Mouse (Mus musculus) liver, embryonic 13.5 days (tissue): Measurements from ENCODE around the gene Ppp1cc. TPM values are rescaled to one million over a fixed set of nuclear protein-coding genes. Genes with fewer than 3 reads are reported as not detected.
A peak's percentile ranks its signal among the peaks of the same experiment; 100 is the strongest.
"Not testable (repeated sequence)": the region's sequence is repeated elsewhere in the genome, so short reads cannot be mapped to it uniquely, and the experiment has no call there.

Source experiments
- ATAC-seq: fragments of 200-750 bp; cut with Nextera tagmentation; 2 replicates; pipeline ENCODE4 v1.8.0; 2017; ENCODE audit warnings: low read depth, mild to moderate bottlenecking, moderate number of reproducible peaks, moderate library complexity
- DNase-seq: peaks from one replicate; pipeline ENCODE4 v3.0.0; 2022
- H3K27ac ChIP-seq: fragments of 300-500 bp; sonication (generic); 2 replicates; pipeline ENCODE4 v1.5.1; 2015; ENCODE audit warnings: moderate library complexity, mild to moderate bottlenecking, inconsistent platforms
- H3K27me3 ChIP-seq: fragments of 300-500 bp; sonication (generic); 2 replicates; pipeline ENCODE4 v1.6.1; 2015; ENCODE audit warnings: mild to moderate bottlenecking, inconsistent platforms
- H3K36me3 ChIP-seq: fragments of 300-500 bp; sonication (generic); 2 replicates; pipeline ENCODE4 v1.6.1; 2015; ENCODE audit warnings: mild to moderate bottlenecking, inconsistent platforms
- H3K4me1 ChIP-seq: fragments of 300-500 bp; sonication (generic); replicated peaks from 2 replicates; pipeline ENCODE4 v1.6.1; 2015; ENCODE audit warnings: inconsistent platforms
- H3K4me2 ChIP-seq: fragments of 300-500 bp; sonication (generic); 2 replicates; pipeline ENCODE4 v1.6.1; 2015; ENCODE audit warnings: inconsistent platforms, mild to moderate bottlenecking, moderate library complexity
- H3K4me3 ChIP-seq: fragments of 300-500 bp; sonication (generic); replicated peaks from 2 replicates; pipeline ENCODE4 v1.5.1; 2015; ENCODE audit warnings: mild to moderate bottlenecking, inconsistent platforms
- H3K9ac ChIP-seq: fragments of 300-500 bp; sonication (generic); 2 replicates; pipeline ENCODE4 v1.6.1; 2015; ENCODE audit warnings: mild to moderate bottlenecking, inconsistent platforms
- H3K9me3 ChIP-seq: fragments of 300-500 bp; sonication (generic); replicated peaks from 2 replicates; pipeline ENCODE4 v1.6.1; 2016; ENCODE audit warnings: inconsistent platforms
- WGBS: fragments of 180-500 bp; shearing (Covaris S2); methylation state at CpG from one replicate; pipeline ENCODE4 v1.1.7; 2015; ENCODE audit not compliant: insufficient replicate concordance; 5-methylcytosine and 5-hydroxymethylcytosine counted together
- polyA plus RNA-seq: library from polyadenylated mRNA; unstranded; fragments of >200 nt; fragmentation: Nextera tagmentation; extraction: Ambion mirVana; gene quantifications from 2 replicates; pipeline ENCODE4 v1.2.1, GENCODE M21; 2015

The Ppp1cc gene
- polyA plus RNA-seq, 1 experiment from 2014 or later = 164 TPM

DNA sequence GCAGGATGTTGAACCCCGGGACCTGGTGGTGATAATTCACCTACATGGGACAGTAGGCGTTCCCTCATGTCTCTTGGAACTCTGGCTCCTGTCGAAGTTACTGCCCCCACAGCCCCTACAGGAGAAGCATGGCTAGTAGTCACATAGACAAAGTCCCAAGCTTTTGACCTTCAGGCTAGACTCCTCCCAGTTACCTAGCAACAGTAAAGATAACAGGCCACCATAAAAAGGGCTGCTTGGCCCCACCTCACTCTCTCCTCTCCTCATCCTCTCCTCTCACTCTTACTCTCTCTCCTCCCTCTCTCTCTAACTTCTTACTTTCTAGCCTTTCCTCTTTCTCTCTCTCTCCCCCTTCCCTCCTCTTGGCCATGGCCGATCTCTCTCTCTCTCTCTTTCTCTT is 42.8 kb downstream of the Ppp1cc start:
- Histone ChIP-seq H3K36me3 (no peaks in the 10 kb centered on the region), H3K9ac (no peak overlapping the region), H3K4me1 (no peaks in the 10 kb centered on the region), H3K27ac (no peak overlapping the region), H3K9me3 (peaks cover 6% of the 10 kb centered on the region; the same call in 1 of the 2 replicates), H3K4me3 (no peak overlapping the region), H3K4me2 (no peak overlapping the region), H3K27me3 (no peaks in the 10 kb centered on the region)
- 81% methylated on average over 4 of the region's 4 CpGs for WGBS
- no peak for ATAC-seq
- no peak for DNase-seq

GRCm38 (mm10) chr5:122201904-122202303 is 43.8 kb downstream of the Ppp1cc start:
- Histone ChIP-seq H3K36me3 (no peaks in the 10 kb centered on the region), H3K4me1 (no peaks in the 10 kb centered on the region), H3K4me3 (no peak overlapping the region), H3K27me3 (no peaks in the 10 kb centered on the region), H3K9me3 (peaks cover 6% of the 10 kb centered on the region; the same call in 1 of the 2 replicates), H3K9ac (no peak overlapping the region), H3K27ac (no peak overlapping the region), H3K4me2 (no peak overlapping the region)
- WGBS = 70% methylated on average over 6 of the region's 6 CpGs
- no peak for DNase-seq
- no peak for ATAC-seq

DNA sequence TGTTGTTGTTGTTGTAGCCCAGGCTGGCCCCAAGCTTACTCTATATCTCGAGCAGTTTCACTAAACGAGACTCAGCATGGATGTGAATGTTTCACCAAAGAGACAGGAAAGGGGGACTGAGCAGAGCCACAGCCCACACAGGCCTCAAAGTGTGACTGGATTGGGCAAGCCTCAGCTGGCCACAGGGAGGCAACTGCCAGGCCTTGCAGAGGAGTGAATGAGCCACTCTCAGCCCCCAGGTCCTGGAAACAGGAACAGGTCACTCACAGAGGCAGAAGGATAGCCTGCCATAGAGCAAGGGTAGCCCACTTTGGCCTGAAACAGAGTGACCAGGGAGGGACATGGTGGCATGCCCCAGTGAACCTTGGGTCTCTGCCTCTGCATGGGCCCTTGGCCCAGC is 46.1 kb downstream of the Ppp1cc start:
- peaks cover 3% of the 10 kb centered on the region; the same call in 1 of the 2 replicates for H3K4me1 ChIP-seq
- no peak overlapping the region for H3K4me2 ChIP-seq
- H3K9me3 ChIP-seq = peaks cover 6% of the 10 kb centered on the region; the same call in 1 of the 2 replicates
- no peak for ATAC-seq
- H3K27me3 ChIP-seq = no peaks in the 10 kb centered on the region
- no peak overlapping the region for H3K4me3 ChIP-seq
- no peaks in the 10 kb centered on the region for H3K36me3 ChIP-seq
- no peak for DNase-seq
- H3K27ac ChIP-seq = no peak overlapping the region; the same call in 1 of the 2 replicates
- 33% methylated on average over 2 of the region's 2 CpGs for WGBS
- no peak overlapping the region for H3K9ac ChIP-seq

- no peak for DNase-seq
- WGBS = 36% methylated on average over 4 of the region's 4 CpGs
- ATAC-seq = no peak
Observed at GRCm38 (mm10) chr5:122206475-122206874, 48.4 kb downstream of the Ppp1cc start, which contains the start of gene Hvcn1. Gene Hvcn1 (plus strand): TSS chr5:122206804.

DNA sequence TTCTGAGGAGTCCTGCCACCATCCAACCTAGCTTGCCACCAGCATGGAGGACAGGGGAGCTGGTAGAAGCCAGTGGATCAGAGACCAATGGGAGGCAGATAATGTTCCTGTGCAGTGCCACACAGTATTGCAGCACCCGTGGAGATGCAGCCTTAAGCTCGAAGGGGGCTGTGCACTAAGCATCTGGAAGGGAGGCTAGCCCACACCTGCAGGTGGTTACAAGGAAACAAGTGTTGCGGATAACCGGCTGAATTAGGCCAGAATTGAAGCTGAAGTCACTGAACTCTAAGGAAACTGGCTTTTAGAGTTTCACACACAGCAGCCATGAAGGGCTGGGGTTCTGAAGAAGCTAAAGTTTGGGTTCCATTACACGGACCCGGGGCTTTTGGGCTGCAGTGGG is 50.8 kb downstream of the Ppp1cc start:
- Histone ChIP-seq H3K27ac (no peak overlapping the region), H3K27me3 (no peaks in the 10 kb centered on the region), H3K4me2 (no peak overlapping the region), H3K4me1 (peaks cover 13% of the 10 kb centered on the region), H3K9me3 (no peaks in the 10 kb centered on the region), H3K36me3 (no peaks in the 10 kb centered on the region), H3K9ac (no peak overlapping the region), H3K4me3 (no peak overlapping the region)
- no peak for DNase-seq
- ATAC-seq = no peak
- WGBS = 55% methylated on average over 6 of the region's 6 CpGs

More at GRCm38 (mm10) chr5:122206475-122206874, 48.4 kb downstream of the Ppp1cc start, which contains the start of gene Hvcn1:
- no peak within 1 kb of the TSS for H3K9ac ChIP-seq
- H3K9me3 ChIP-seq = no peaks in the 10 kb centered on the region
- H3K4me1 ChIP-seq = peaks cover 13% of the 10 kb centered on the region
- H3K27me3 ChIP-seq = no peaks in the 10 kb centered on the region
- H3K4me2 ChIP-seq = no peak within 1 kb of the TSS
- H3K36me3 ChIP-seq = no peaks in the 10 kb centered on the region
- H3K27ac ChIP-seq = no peak within 1 kb of the TSS
- no peak within 1 kb of the TSS for H3K4me3 ChIP-seq

GRCm38 (mm10) chr5:122209591-122210368 is 51.7 kb downstream of the Ppp1cc start:
- WGBS = 14% methylated on average over 21 of the region's 21 CpGs
- DNase-seq (no peak), ATAC-seq (0 out of 2 replicates have a peak, but pooled peaks have one; percentile 12)
- H3K9ac ChIP-seq = no peak overlapping the region
- no peak overlapping the region for H3K27ac ChIP-seq
- no peaks in the 10 kb centered on the region for H3K9me3 ChIP-seq
- H3K4me2 ChIP-seq = peak overlapping the region; percentile 45
- H3K27me3 ChIP-seq = no peaks in the 10 kb centered on the region
- H3K4me1 ChIP-seq = peaks cover 13% of the 10 kb centered on the region
- H3K36me3 ChIP-seq = no peaks in the 10 kb centered on the region
- peak overlapping the region; percentile 34 for H3K4me3 ChIP-seq

DNA sequence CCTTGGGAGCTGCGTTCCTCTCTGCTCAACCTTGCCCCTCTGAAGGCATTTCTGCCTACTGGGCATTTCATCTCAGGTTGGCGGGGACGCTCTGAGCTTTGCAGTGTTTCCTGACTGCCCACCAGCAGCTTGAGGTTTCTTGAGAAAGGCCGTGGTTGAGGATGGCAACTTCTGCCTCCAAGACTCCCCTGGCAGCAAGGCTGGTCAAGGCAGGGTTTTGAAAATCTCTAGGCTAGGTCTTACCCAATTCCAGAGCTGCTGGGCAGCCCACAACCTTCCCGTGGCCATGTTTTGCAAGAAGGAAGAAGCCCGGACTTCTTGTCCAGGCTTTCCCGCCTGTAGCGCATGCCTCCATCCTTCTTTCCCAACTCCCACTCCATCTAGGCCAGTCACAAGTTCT is 52.8 kb downstream of the Ppp1cc start:
- Histone ChIP-seq H3K4me1 (peaks cover 13% of the 10 kb centered on the region), H3K27ac (no peak overlapping the region), H3K9me3 (no peaks in the 10 kb centered on the region), H3K4me2 (no peak overlapping the region), H3K36me3 (no peaks in the 10 kb centered on the region), H3K9ac (no peak overlapping the region), H3K27me3 (no peaks in the 10 kb centered on the region), H3K4me3 (no peak overlapping the region)
- WGBS = 71% methylated on average over 8 of the region's 8 CpGs
- ATAC-seq (no peak), DNase-seq (no peak)

- ATAC-seq = no peak
- Histone ChIP-seq H3K27ac (no peak overlapping the region), H3K4me1 (peaks cover 13% of the 10 kb centered on the region), H3K36me3 (no peaks in the 10 kb centered on the region), H3K27me3 (no peaks in the 10 kb centered on the region), H3K9me3 (no peaks in the 10 kb centered on the region), H3K4me3 (no peak overlapping the region), H3K4me2 (no peak overlapping the region), H3K9ac (no peak overlapping the region)
- DNase-seq = no peak
- 56% methylated on average over 8 of the region's 8 CpGs for WGBS
Observed at GRCm38 (mm10) chr5:122212125-122212524, 54.0 kb downstream of the Ppp1cc start.

GRCm38 (mm10) chr5:122212820-122213219 is 54.7 kb downstream of the Ppp1cc start:
- H3K4me1 ChIP-seq = peaks cover 13% of the 10 kb centered on the region
- not testable (repeated sequence) for H3K4me3 ChIP-seq, H3K9ac ChIP-seq, H3K36me3 ChIP-seq, H3K4me2 ChIP-seq, H3K27me3 ChIP-seq, H3K9me3 ChIP-seq, ATAC-seq, DNase-seq, H3K27ac ChIP-seq
- 65% methylated on average over 1 of the region's 1 CpGs for WGBS

DNA sequence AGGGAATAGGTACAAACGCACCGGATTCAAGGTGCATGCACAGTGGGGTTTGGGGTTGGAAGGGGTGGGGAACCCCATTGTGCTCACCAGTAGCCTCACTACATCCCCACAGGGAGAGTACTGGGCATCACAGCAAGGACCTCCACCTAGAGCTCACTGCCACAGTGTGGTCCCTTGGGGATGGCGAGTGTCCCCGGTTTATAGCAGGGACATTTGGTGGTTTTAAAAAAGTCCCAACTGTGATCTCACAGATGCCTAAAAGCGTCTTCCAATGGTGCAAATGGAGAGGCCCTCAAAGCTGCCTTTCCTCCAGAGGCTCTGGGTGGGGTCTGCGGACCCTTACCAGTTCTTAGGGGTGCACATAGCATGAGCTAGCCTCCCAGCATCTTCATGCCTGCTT is 55.8 kb downstream of the Ppp1cc start:
- ATAC-seq (no peak), DNase-seq (no peak)
- H3K27ac ChIP-seq = no peak overlapping the region
- no peak overlapping the region for H3K4me3 ChIP-seq
- no peak overlapping the region for H3K9ac ChIP-seq
- 74% methylated on average over 6 of the region's 6 CpGs for WGBS
- H3K27me3 ChIP-seq = no peaks in the 10 kb centered on the region
- no peak overlapping the region for H3K4me2 ChIP-seq
- peaks cover 12% of the 10 kb centered on the region for H3K4me1 ChIP-seq
- H3K36me3 ChIP-seq = no peaks in the 10 kb centered on the region
- H3K9me3 ChIP-seq = no peaks in the 10 kb centered on the region

GRCm38 (mm10) chr5:122217636-122218035 is 59.6 kb downstream of the Ppp1cc start:
- no peak overlapping the region for H3K27ac ChIP-seq
- DNase-seq (no peak), ATAC-seq (no peak)
- no peaks in the 10 kb centered on the region for H3K9me3 ChIP-seq
- H3K27me3 ChIP-seq = no peaks in the 10 kb centered on the region
- no peak overlapping the region for H3K4me2 ChIP-seq
- no peaks in the 10 kb centered on the region for H3K36me3 ChIP-seq
- 74% methylated on average over 6 of the region's 6 CpGs for WGBS
- no peak overlapping the region for H3K9ac ChIP-seq
- no peak overlapping the region for H3K4me3 ChIP-seq
- H3K4me1 ChIP-seq = peaks cover 13% of the 10 kb centered on the region
